Mouse (Mus musculus) embryonic facial prominence, embryonic 14.5 days (tissue): ENCODE measurements at regions not wholly inside any gene's neighbourhood (a gene's known extent, or its start where the extent isn't known, plus 50 kb on each side); places are given as distances from the start of the nearest gene placed in this dataset.

ENCODE experiments used
- ATAC-seq: fragments of 200-750 bp; cut with Nextera tagmentation; 2 replicates; pipeline ENCODE4 v1.8.0; 2017; ENCODE audit warnings: low read depth, moderate number of reproducible peaks, moderate TSS enrichment
- DNase-seq: peaks from one replicate; pipeline ENCODE4 v3.0.0-alpha.2; 2015; ENCODE audit warnings: low spot score
- H3K27ac ChIP-seq: fragments of 300-500 bp; sonication (generic); replicated peaks from 2 replicates; pipeline ENCODE4 v1.5.1; 2014; ENCODE audit warnings: low read depth, mild to moderate bottlenecking, low read length, moderate library complexity
- H3K27me3 ChIP-seq: fragments of 300-500 bp; sonication (generic); replicated peaks from 2 replicates; pipeline ENCODE4 v1.6.1; 2014; ENCODE audit warnings: low read length; ENCODE audit not compliant: control insufficient read depth, insufficient read depth
- H3K36me3 ChIP-seq: fragments of 300-500 bp; sonication (generic); 2 replicates; pipeline ENCODE4 v1.6.1; 2014; ENCODE audit warnings: low read length, mixed read lengths; ENCODE audit not compliant: control insufficient read depth, insufficient read depth
- H3K4me1 ChIP-seq: fragments of 300-500 bp; sonication (generic); 2 replicates; pipeline ENCODE4 v1.6.1; 2014; ENCODE audit warnings: antibody characterized with exemption, low read length; ENCODE audit not compliant: control insufficient read depth, insufficient read depth
- H3K4me2 ChIP-seq: fragments of 300-500 bp; sonication (generic); 2 replicates; pipeline ENCODE4 v1.6.1; 2014; ENCODE audit warnings: low read depth, mild to moderate bottlenecking, low read length, moderate library complexity, mixed read lengths
- H3K4me3 ChIP-seq: fragments of 300-500 bp; sonication (generic); 2 replicates; pipeline ENCODE4 v1.5.1; 2014; ENCODE audit warnings: low read depth, mild to moderate bottlenecking, low read length
- H3K9ac ChIP-seq: fragments of 300-500 bp; sonication (generic); 2 replicates; pipeline ENCODE4 v1.6.1; 2014; ENCODE audit warnings: low read depth, mild to moderate bottlenecking, low read length, moderate library complexity, mixed read lengths
- H3K9me3 ChIP-seq: fragments of 300-500 bp; sonication (generic); 2 replicates; pipeline ENCODE4 v1.6.1; 2016; ENCODE audit warnings: low read length; ENCODE audit not compliant: control insufficient read depth
- WGBS: fragments of 180-500 bp; shearing (Covaris S2); extraction: QIAGEN DNeasy Blood & Tissue Kit; methylation state at CpG from one replicate; pipeline ENCODE4 v1.1.7; 2014; 5-methylcytosine and 5-hydroxymethylcytosine counted together

DNA sequence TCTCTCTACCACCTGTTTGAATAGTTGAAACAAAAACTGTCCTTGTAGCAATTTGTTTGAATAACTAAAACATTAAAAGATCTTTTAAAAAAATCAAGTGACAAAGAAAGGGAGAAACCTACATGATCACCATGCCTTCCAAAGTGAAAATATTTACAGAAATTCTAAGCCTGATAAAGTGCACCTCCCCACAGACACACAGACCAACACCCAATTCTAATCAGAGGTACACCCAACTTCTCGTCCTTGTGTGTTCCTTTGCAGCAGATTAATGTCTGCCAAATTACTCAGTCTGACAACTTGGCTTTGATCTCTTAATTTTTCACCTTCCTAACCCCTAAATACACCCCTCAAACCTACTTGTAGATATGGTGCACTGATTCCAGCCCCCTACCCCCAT lies 719.1 kb downstream of the Epm2a start:
- Histone ChIP-seq H3K9me3 (no peaks in the 10 kb centered on the region), H3K36me3 (no peaks in the 10 kb centered on the region), H3K9ac (no peak overlapping the region), H3K4me2 (no peak overlapping the region), H3K27ac (no peak overlapping the region), H3K4me3 (no peak overlapping the region), H3K4me1 (no peaks in the 10 kb centered on the region), H3K27me3 (no peaks in the 10 kb centered on the region)
- DNase-seq (no peak), ATAC-seq (no peak)
- 40% methylated on average over 1 of the region's 1 CpGs for WGBS

- Histone ChIP-seq H3K4me1 (no peaks in the 10 kb centered on the region), H3K27me3 (no peaks in the 10 kb centered on the region), H3K4me2 (no peak overlapping the region), H3K9ac (no peak overlapping the region), H3K9me3 (no peaks in the 10 kb centered on the region), H3K27ac (no peak overlapping the region), H3K4me3 (no peak overlapping the region), H3K36me3 (no peaks in the 10 kb centered on the region)
- ATAC-seq (no peak), DNase-seq (no peak)
- WGBS: 92% methylated on average over 1 of the region's 1 CpGs
Observed at GRCm38 (mm10) chr10:12083961-12084360, 740.8 kb downstream of the Epm2a start.

- WGBS: 59% methylated on average over 1 of the region's 1 CpGs
- Histone ChIP-seq H3K4me1 (no peaks in the 10 kb centered on the region), H3K4me3 (no peak overlapping the region)
Observed at GRCm38 (mm10) chr10:12092521-12092920, 749.3 kb downstream of the Epm2a start.

GRCm38 (mm10) chr10:12096678-12097077 lies 753.5 kb downstream of the Epm2a start:
- H3K9ac ChIP-seq: no peak overlapping the region
- H3K4me2 ChIP-seq: no peak overlapping the region
- ATAC-seq (no peak), DNase-seq (no peak)
- no peaks in the 10 kb centered on the region for H3K4me1 ChIP-seq
- H3K4me3 ChIP-seq: no peak overlapping the region
- H3K9me3 ChIP-seq: no peaks in the 10 kb centered on the region
- H3K27ac ChIP-seq: no peak overlapping the region
- 85% methylated on average over 3 of the region's 3 CpGs for WGBS
- H3K27me3 ChIP-seq: no peaks in the 10 kb centered on the region
- H3K36me3 ChIP-seq: no peaks in the 10 kb centered on the region

More at GRCm38 (mm10) chr10:12092521-12092920, 749.3 kb downstream of the Epm2a start:
- Histone ChIP-seq H3K9ac (no peak overlapping the region), H3K36me3 (no peaks in the 10 kb centered on the region), H3K9me3 (no peaks in the 10 kb centered on the region), H3K27me3 (no peaks in the 10 kb centered on the region), H3K27ac (no peak overlapping the region), H3K4me2 (no peak overlapping the region)
- ATAC-seq (no peak), DNase-seq (no peak)

- H3K9ac ChIP-seq: no peak overlapping the region
- DNase-seq (peak; percentile 84), ATAC-seq (no peak)
- no peak overlapping the region for H3K27ac ChIP-seq
- no peaks in the 10 kb centered on the region for H3K27me3 ChIP-seq
- no peaks in the 10 kb centered on the region for H3K4me1 ChIP-seq
- H3K36me3 ChIP-seq: no peaks in the 10 kb centered on the region
- no peaks in the 10 kb centered on the region for H3K9me3 ChIP-seq
- H3K4me3 ChIP-seq: no peak overlapping the region
- H3K4me2 ChIP-seq: no peak overlapping the region
Observed at GRCm38 (mm10) chr10:12107001-12107418, 762.2 kb downstream of the Utrn start.

DNA sequence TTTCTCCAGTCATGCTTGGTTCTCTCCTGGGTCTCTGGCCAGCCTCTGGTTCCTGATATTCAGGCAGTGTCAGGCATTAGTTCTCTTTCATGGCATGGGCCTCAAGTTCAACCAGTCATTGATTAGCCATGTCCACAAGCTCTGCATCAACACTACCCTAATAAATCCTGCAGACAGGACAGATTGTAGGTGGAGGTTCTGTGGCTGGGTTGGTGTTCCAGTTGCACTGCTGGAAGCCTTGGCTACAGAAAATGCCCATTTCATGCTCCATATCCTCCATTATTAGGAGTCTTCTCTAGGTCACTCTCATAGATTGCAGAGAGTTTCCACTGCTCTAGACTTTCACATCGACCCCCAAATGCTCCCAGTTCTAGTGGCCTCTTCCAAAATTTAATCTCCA lies 757.4 kb downstream of the Utrn start:
- Histone ChIP-seq H3K27ac (no peak overlapping the region), H3K27me3 (no peaks in the 10 kb centered on the region), H3K36me3 (no peaks in the 10 kb centered on the region), H3K4me2 (no peak overlapping the region), H3K9ac (no peak overlapping the region), H3K4me1 (no peaks in the 10 kb centered on the region), H3K9me3 (no peaks in the 10 kb centered on the region), H3K4me3 (no peak overlapping the region)
- WGBS: 92% methylated on average over 1 of the region's 1 CpGs
- no peak for ATAC-seq
- no peak for DNase-seq

GRCm38 (mm10) chr10:12115767-12116166 lies 753.4 kb downstream of the Utrn start:
- no peaks in the 10 kb centered on the region for H3K27me3 ChIP-seq
- no peak overlapping the region for H3K4me2 ChIP-seq
- no peak for ATAC-seq
- no peak overlapping the region for H3K9ac ChIP-seq
- H3K36me3 ChIP-seq: no peaks in the 10 kb centered on the region
- H3K27ac ChIP-seq: no peak overlapping the region
- DNase-seq: no peak
- H3K9me3 ChIP-seq: no peaks in the 10 kb centered on the region
- no peaks in the 10 kb centered on the region for H3K4me1 ChIP-seq
- WGBS: 88% methylated on average over 3 of the region's 3 CpGs
- H3K4me3 ChIP-seq: no peak overlapping the region

GRCm38 (mm10) chr10:12116662-12117303 lies 752.4 kb downstream of the Utrn start:
- no peak for ATAC-seq
- WGBS: 43% methylated on average over 6 of the region's 6 CpGs

GRCm38 (mm10) chr10:12124272-12124671 lies 744.9 kb downstream of the Utrn start:
- DNase-seq (no peak), ATAC-seq (no peak)
- Histone ChIP-seq H3K4me1 (no peaks in the 10 kb centered on the region), H3K9ac (no peak overlapping the region), H3K27me3 (no peaks in the 10 kb centered on the region), H3K4me3 (no peak overlapping the region), H3K9me3 (no peaks in the 10 kb centered on the region), H3K27ac (no peak overlapping the region), H3K4me2 (no peak overlapping the region), H3K36me3 (no peaks in the 10 kb centered on the region)
- WGBS: 47% methylated on average over 2 of the region's 2 CpGs

More at GRCm38 (mm10) chr10:12116662-12117303, 752.4 kb downstream of the Utrn start:
- no peaks in the 10 kb centered on the region for H3K27me3 ChIP-seq
- H3K9me3 ChIP-seq: no peaks in the 10 kb centered on the region
- H3K4me1 ChIP-seq: no peaks in the 10 kb centered on the region
- DNase-seq: no peak
- H3K27ac ChIP-seq: no peak overlapping the region
- H3K36me3 ChIP-seq: no peaks in the 10 kb centered on the region
- H3K4me3 ChIP-seq: no peak overlapping the region
- no peak overlapping the region for H3K4me2 ChIP-seq
- no peak overlapping the region for H3K9ac ChIP-seq
